Mouse (Mus musculus): ENCODE data around the gene Nelfb.
"Not testable (repeated sequence)": the region's sequence is repeated elsewhere in the genome, so short reads cannot be mapped to it uniquely, and the experiment has no call there.

Nelfb gene

GRCm38 (mm10) chr2:25211121-25211670, at the start of gene Nelfb:
Gene Nelfb (minus strand): TSS chr2:25211489.
- peak; percentile 87 to 88 for DNase-seq (ENCODE audit: low spot score in 2 of 2)

DNA sequence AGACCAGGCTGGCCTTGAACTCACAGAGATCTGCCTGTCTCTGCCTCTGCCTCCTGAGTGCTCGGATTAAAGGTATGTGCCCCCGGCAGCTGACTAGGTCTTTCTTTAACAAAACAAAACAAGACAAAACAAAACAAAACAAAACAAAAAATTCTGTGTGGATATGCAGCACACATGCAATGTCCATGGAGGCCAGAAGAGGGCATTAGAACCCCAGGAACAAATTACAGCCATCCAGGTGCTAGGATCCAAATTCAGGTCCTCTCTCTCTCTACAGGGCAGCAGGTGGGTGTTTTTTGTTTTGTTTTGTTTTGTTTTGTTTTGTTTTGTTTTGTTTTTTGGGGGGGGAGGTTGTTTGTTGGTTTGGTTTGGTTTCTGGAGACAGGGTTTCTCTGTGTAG, 47.6 kb upstream of the Nelfb start:
- DNase-seq (ENCODE audit: low spot score in 2 of 2): no peak

DNA sequence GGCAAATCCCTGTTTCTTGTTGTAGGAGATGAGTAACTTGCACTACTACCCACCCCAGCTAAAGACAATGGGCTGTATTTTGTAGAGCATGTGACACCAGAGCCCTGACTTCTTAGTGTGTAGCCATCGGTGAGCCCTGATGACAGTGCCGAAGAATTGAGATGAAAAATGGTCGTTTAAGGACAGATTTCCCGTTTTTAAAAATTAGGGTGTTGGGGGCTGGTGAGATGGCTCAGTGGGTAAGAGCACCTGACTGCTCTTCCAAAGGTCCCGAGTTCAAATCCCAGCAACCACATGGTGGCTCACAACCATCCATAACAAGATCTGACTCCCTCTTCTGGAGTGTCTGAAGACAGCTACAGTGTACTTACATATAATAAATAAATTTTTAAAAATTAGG, 46.0 kb upstream of the Nelfb start:
- DNase-seq (ENCODE audit: low spot score in 2 of 2): not testable (repeated sequence)

GRCm38 (mm10) chr2:25256443-25257109, 45.3 kb upstream of the Nelfb start:
- peak in 1 of 2 experiments; percentile 61 for DNase-seq (ENCODE audit: low spot score in 2 of 2)

GRCm38 (mm10) chr2:25255284-25255779, 44.0 kb upstream of the Nelfb start, which contains the start of gene Tmem203:
Gene Tmem203 (plus strand): TSS chr2:25255439.
- DNase-seq (ENCODE audit: low spot score in 2 of 2): peak; percentile 73 to 82

GRCm38 (mm10) chr2:25252331-25252730, 41.0 kb upstream of the Nelfb start:
- no peak for DNase-seq (ENCODE audit: low spot score in 2 of 2)

- DNase-seq (ENCODE audit: low spot score in 2 of 2): no peak
Observed at GRCm38 (mm10) chr2:25246183-25247072, 35.1 kb upstream of the Nelfb start, which contains the start of gene AL732309.1. Gene AL732309.1 (minus strand): TSS chr2:25246863.

GRCm38 (mm10) chr2:25244144-25244543, 32.9 kb upstream of the Nelfb start:
- DNase-seq (ENCODE audit: low spot score in 2 of 2): no peak

DNA sequence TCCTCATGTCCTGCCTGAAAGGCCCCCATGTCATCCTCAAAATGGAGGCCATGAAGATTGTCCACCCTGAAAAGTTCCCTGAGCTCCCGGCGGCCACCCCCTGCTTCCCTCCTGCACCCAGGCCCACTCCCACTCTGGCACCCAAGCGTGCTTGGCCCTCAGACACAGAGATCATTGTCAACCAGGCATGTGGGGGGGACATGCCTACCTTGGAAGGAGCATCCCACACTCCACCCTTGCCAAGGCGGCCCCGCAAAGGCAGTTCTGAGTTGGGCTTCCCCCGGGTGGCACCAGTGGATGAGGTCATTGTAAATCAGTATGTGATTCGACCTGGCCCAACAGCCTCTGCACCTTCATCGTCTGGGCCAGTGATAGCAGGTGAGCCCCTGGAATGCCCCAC, 32.1 kb upstream of the Nelfb start:
- no peak for DNase-seq (ENCODE audit: low spot score in 2 of 2)

DNA sequence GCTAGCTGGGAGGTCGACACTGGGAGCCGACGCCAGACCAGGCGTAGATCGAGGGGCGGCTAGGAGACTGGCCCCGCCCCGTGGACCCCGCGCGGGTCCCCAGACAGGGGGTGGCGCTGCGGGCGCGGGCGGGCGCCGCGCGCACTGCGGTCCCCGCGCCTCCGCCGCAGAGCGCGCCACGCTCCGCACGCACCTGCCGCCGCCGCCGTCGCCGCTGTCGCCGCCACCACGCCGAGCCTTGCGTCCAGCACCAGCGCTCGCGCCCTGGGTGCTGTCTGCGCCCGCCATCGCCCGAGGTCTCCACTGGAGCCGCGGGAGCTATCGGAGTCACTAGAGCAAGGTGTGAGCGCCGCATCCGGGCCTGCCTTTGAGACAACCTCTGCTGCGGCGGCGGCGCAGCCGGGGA, 30.8 kb upstream of the Nelfb start, which contains the start of the genes Rnf208 and Cysrt1:
TSS of gene Rnf208 (plus strand) at position 155 of the 406 bp plus-strand sequence.
TSS of gene Cysrt1 (minus strand) at position 352 of the 406 bp plus-strand sequence.
- no peak for DNase-seq (ENCODE audit: low spot score in 2 of 2)

- no peak for DNase-seq (ENCODE audit: low spot score in 2 of 2)
Observed at GRCm38 (mm10) chr2:25241438-25241775, 30.1 kb upstream of the Nelfb start.

- peak in 1 of 2 experiments; percentile 33 for DNase-seq (ENCODE audit: low spot score in 2 of 2)
Observed at GRCm38 (mm10) chr2:25240723-25241437, 29.6 kb upstream of the Nelfb start.

DNA sequence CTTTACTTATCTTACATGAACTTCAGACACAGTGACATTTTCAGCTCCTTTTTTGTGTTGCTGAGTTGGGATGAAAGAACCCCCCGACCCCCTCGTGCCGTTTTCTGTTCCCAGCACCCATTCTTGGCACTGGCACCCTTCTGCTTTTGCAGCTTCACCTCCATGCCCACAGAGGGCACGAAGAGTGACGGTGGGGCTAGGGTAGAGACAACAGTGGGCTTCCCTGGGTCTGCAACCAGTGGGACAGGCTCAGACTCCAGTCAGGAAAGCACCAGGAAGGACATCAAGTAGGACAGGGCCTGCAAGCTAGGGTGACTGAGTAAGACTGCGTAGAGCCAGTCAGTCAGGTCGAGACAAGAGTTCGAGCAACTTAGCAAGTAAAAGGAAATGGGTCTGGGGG, 29.0 kb upstream of the Nelfb start:
- no peak for DNase-seq (ENCODE audit: low spot score in 2 of 2)

GRCm38 (mm10) chr2:25239766-25240165, 28.5 kb upstream of the Nelfb start:
- DNase-seq (ENCODE audit: low spot score in 2 of 2): no peak

DNA sequence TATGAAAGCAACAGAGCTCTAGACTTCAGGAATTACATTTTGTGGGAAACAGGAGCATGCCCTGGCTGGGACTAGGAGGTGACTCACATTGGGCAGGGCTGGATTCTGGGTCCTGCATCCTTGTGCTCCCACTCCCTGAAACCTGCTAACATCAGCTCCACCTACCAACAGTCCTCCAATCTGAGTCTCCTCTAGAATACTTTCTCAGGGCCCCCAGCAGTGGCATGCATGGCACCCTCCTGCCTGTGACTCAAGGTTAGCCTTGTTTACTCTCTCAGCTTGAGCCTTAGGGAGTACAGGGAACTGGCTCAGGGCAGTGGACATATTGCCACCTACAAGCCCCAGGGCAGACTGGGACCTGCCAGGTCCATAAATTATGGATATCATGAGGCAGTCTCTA, 26.8 kb upstream of the Nelfb start:
- no peak for DNase-seq (ENCODE audit: low spot score in 2 of 2)

DNA sequence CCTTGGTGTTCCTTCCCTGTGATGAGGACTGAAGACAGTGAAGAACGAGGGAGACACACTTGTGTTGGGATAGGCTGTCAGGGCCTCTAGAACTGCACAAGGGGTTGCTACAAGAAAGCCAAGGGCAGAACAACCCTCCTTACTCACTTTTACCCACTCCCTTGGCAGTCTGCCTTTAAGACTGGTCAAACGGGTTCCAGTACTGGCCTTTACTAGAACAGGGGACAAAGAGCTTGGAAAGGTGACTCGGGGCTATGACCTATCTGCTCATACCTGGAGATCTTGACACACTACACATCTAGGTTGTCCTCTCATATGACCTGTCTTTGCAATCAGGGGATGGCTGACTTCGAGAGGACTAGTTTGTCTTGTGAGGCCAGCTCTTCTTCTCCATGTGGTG, 26.2 kb upstream of the Nelfb start:
- no peak for DNase-seq (ENCODE audit: low spot score in 2 of 2)

GRCm38 (mm10) chr2:25236614-25237013, 25.3 kb upstream of the Nelfb start, which contains the start of gene Rnf224:
Gene Rnf224 (minus strand): TSS chr2:25236787.
- DNase-seq (ENCODE audit: low spot score in 2 of 2): no peak

DNA sequence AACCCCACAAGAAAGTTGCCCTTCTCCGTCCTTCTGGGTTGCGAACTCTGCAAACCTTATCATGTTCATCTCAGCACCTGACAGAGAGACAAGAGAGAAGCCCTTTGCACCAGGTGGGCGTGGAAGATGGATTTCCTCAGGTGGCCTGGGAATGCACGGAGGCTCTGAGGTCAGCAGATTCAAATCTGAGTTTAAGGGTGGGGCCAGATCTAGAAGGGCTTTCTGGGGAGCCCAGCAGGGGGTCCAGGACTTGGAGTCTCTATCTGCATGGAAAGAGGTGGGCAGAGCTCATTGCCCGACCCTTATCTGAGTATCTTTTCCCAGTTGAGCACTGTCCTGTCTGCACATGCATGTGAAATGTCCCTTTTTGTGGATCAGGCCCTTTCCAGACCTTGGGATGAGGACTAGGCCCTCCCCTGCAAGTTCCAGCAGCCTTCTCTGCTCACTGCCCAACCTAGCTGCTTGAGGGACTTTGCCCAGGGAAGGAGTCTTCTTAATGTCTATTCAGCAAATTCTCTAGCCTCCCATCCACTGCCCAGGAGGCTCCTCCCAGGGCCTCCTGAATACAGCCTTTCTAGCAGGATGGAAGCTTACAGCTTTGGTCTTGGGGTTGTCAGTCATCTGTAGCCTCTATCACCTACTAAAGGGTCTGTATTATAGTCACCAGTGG, 23.4 kb upstream of the Nelfb start:
- DNase-seq (ENCODE audit: low spot score in 2 of 2): no peak

DNA sequence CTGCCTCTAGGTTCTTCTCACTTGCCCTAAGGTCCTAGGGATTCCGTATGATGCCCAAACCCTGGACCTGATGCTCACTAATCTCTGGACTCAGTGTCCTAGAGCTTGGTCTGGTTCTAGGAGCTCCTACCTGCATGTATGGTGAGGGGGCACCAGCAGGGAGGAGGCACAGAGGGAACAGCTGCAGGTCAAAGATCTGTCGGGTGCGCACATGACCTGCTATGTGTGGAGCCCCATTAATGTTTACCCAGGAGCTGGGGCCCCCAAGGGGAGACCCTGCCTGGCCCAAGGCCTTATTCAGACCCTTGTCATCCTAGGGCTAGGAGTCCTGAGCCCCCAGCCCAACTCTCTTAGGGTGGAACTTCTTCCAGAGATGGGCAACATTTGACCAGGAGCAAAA, 22.8 kb upstream of the Nelfb start, which contains the start of gene Slc34a3:
TSS of gene Slc34a3 (minus strand) at position 315 of the 400 bp plus-strand sequence.
- DNase-seq (ENCODE audit: low spot score in 2 of 2): no peak

DNA sequence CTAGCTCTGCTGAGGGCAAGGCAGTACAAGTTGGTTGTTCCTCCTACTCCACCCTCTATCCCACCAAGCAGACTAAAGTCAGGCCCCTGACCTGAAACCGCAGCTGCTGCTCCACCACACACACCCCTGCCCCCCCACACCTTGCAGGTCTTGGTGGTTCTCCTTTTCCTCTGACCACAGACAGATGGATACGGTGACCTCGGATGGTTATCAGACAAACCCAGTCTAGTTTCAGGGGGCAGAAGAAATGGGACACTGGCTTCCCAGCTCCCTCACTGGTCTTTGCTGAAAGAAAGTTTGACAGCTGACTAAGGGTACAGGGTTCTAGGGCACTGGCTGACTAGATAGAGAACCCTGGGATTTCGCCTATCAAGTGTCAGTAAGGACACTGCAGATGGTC, 22.1 kb upstream of the Nelfb start:
- no peak for DNase-seq (ENCODE audit: low spot score in 2 of 2)

DNA sequence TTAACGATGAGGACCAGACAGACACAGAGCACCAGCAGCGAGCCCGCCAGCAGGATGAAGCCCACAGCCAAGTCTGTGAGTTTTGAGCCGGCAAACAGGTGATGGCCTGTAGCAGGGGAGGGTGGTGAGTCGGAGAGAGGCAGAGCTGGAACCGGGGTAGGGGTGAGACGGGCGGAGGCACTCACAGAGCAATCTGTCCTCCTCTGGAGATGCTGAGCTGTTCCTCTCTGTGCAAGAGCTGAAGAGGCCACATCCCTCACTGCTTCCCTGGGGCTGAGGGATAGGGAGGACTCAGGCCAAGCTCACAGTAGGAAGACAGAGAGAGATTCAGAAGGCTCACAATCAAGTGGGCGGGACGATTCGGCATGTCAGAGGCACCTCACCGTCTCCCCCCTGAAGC, 19.7 kb upstream of the Nelfb start:
- no peak for DNase-seq (ENCODE audit: low spot score in 2 of 2)

Measured in spleen, postnatal 14 days (tissue).